Mouse (Mus musculus): Measurements from ENCODE around the gene Olfr554. TPM values are rescaled to one million over a fixed set of nuclear protein-coding genes. Genes with fewer than 3 reads are reported as not detected.
"Not testable (repeated sequence)": the region's sequence is repeated elsewhere in the genome, so short reads cannot be mapped to it uniquely, and the experiment has no call there.

Olfr554 gene
- polyA plus RNA-seq (2011; ENCODE audit: insufficient read length, low read depth, missing spikeins), result not detected in 2 replicates

GRCm38 (mm10) chr7:102638132-102638531 lies at the start of gene Olfr554:
Gene Olfr554, plus strand, starts transcription at chr7:102638432.
- Histone ChIP-seq H3K4me3 (ENCODE audit: insufficient read depth, low read length) (no peak within 1 kb of the TSS), H3K27ac (ENCODE audit: insufficient read depth, low read length) (no peak within 1 kb of the TSS), H3K4me1 (ENCODE audit: control insufficient read depth, insufficient read depth, low read length) (no peaks in the 10 kb centered on the region)
- no peak for TF ChIP-seq POLR2A (IDR thresholded peaks at IDR 0.05; ENCODE audit: low read depth, low read length)

- H3K27ac ChIP-seq (ENCODE audit: insufficient read depth, low read length), result no peak within 1 kb of the TSS
- TF ChIP-seq POLR2A (IDR thresholded peaks at IDR 0.05; ENCODE audit: low read depth, low read length) (no peak), CTCF (IDR thresholded peaks at IDR 0.05; ENCODE audit: borderline replicate concordance, insufficient read depth, low read length) (no peak)
- H3K4me3 ChIP-seq (ENCODE audit: insufficient read depth, low read length), result no peak within 1 kb of the TSS
- no peaks in the 10 kb centered on the region for H3K4me1 ChIP-seq (ENCODE audit: control insufficient read depth, insufficient read depth, low read length)
Measured at GRCm38 (mm10) chr7:102591786-102592185, 46.4 kb upstream of the Olfr554 start, which contains the start of gene Olfr551. Gene Olfr551, minus strand, starts transcription at chr7:102591886.

- Histone ChIP-seq H3K27ac (ENCODE audit: insufficient read depth, low read length) (no peak within 1 kb of the TSS), H3K4me1 (ENCODE audit: control insufficient read depth, insufficient read depth, low read length) (no peaks in the 10 kb centered on the region), H3K4me3 (ENCODE audit: insufficient read depth, low read length) (no peak within 1 kb of the TSS)
- TF ChIP-seq POLR2A (IDR thresholded peaks at IDR 0.05; ENCODE audit: low read depth, low read length) (no peak), CTCF (IDR thresholded peaks at IDR 0.05; ENCODE audit: borderline replicate concordance, insufficient read depth, low read length) (no peak)
Measured at GRCm38 (mm10) chr7:102597378-102598031, 40.7 kb upstream of the Olfr554 start, which contains the start of gene Olfr552. Gene Olfr552, plus strand, starts transcription at chr7:102597770.

GRCm38 (mm10) chr7:102618118-102618517 lies 20.1 kb upstream of the Olfr554 start, which contains the start of gene Olfr553:
Gene Olfr553, minus strand, starts transcription at chr7:102618218.
- no peak for TF ChIP-seq CTCF (IDR thresholded peaks at IDR 0.05; ENCODE audit: borderline replicate concordance, insufficient read depth, low read length)
- TF ChIP-seq POLR2A (IDR thresholded peaks at IDR 0.05; ENCODE audit: low read depth, low read length), result no peak
- H3K4me3 ChIP-seq (ENCODE audit: insufficient read depth, low read length), result no peak within 1 kb of the TSS

GRCm38 (mm10) chr7:102619608-102620007 lies 18.6 kb upstream of the Olfr554 start:
- no peak for TF ChIP-seq CTCF (IDR thresholded peaks at IDR 0.05; ENCODE audit: borderline replicate concordance, insufficient read depth, low read length)
- no peak for TF ChIP-seq POLR2A (IDR thresholded peaks at IDR 0.05; ENCODE audit: low read depth, low read length)
- Histone ChIP-seq H3K27ac (ENCODE audit: insufficient read depth, low read length) (no peak overlapping the region), H3K4me1 (ENCODE audit: control insufficient read depth, insufficient read depth, low read length) (no peaks in the 10 kb centered on the region), H3K4me3 (ENCODE audit: insufficient read depth, low read length) (no peak overlapping the region)

More at GRCm38 (mm10) chr7:102618118-102618517, 20.1 kb upstream of the Olfr554 start, which contains the start of gene Olfr553:
- H3K4me1 ChIP-seq (ENCODE audit: control insufficient read depth, insufficient read depth, low read length), result no peaks in the 10 kb centered on the region
- H3K27ac ChIP-seq (ENCODE audit: insufficient read depth, low read length), result no peak within 1 kb of the TSS

GRCm38 (mm10) chr7:102620368-102620767 lies 17.9 kb upstream of the Olfr554 start:
- not testable (repeated sequence) for H3K4me1 ChIP-seq (ENCODE audit: control insufficient read depth, insufficient read depth, low read length); H3K27ac ChIP-seq (ENCODE audit: insufficient read depth, low read length); H3K4me3 ChIP-seq (ENCODE audit: insufficient read depth, low read length)

GRCm38 (mm10) chr7:102636665-102637064 lies 1.6 kb upstream of the Olfr554 start:
- no peaks in the 10 kb centered on the region for H3K4me1 ChIP-seq (ENCODE audit: control insufficient read depth, insufficient read depth, low read length)
- H3K27ac ChIP-seq (ENCODE audit: insufficient read depth, low read length), result no peak overlapping the region
- no peak overlapping the region for H3K4me3 ChIP-seq (ENCODE audit: insufficient read depth, low read length)
- no peak for TF ChIP-seq POLR2A (IDR thresholded peaks at IDR 0.05; ENCODE audit: low read depth, low read length)
- TF ChIP-seq CTCF (IDR thresholded peaks at IDR 0.05; ENCODE audit: borderline replicate concordance, insufficient read depth, low read length), result no peak

GRCm38 (mm10) chr7:102644945-102645344 lies 6.7 kb downstream of the Olfr554 start:
- not testable (repeated sequence) for H3K4me1 ChIP-seq (ENCODE audit: control insufficient read depth, insufficient read depth, low read length); H3K4me3 ChIP-seq (ENCODE audit: insufficient read depth, low read length); H3K27ac ChIP-seq (ENCODE audit: insufficient read depth, low read length)

GRCm38 (mm10) chr7:102658523-102658922 lies 20.3 kb downstream of the Olfr554 start, which contains the start of gene Olfr555:
Gene Olfr555, plus strand, starts transcription at chr7:102658823.
- H3K4me3 ChIP-seq (ENCODE audit: insufficient read depth, low read length), result no peak within 1 kb of the TSS
- H3K27ac ChIP-seq (ENCODE audit: insufficient read depth, low read length), result no peak within 1 kb of the TSS
- no peak for TF ChIP-seq CTCF (IDR thresholded peaks at IDR 0.05; ENCODE audit: borderline replicate concordance, insufficient read depth, low read length)
- no peak for TF ChIP-seq POLR2A (IDR thresholded peaks at IDR 0.05; ENCODE audit: low read depth, low read length)
- H3K4me1 ChIP-seq (ENCODE audit: control insufficient read depth, insufficient read depth, low read length), result no peaks in the 10 kb centered on the region

- H3K4me3 ChIP-seq (ENCODE audit: insufficient read depth, low read length), result no peak within 1 kb of the TSS
- TF ChIP-seq POLR2A (IDR thresholded peaks at IDR 0.05; ENCODE audit: low read depth, low read length) (no peak), CTCF (IDR thresholded peaks at IDR 0.05; ENCODE audit: borderline replicate concordance, insufficient read depth, low read length) (no peak)
- no peak within 1 kb of the TSS for H3K27ac ChIP-seq (ENCODE audit: insufficient read depth, low read length)
- H3K4me1 ChIP-seq (ENCODE audit: control insufficient read depth, insufficient read depth, low read length), result no peaks in the 10 kb centered on the region
Measured at GRCm38 (mm10) chr7:102664599-102664998, 26.4 kb downstream of the Olfr554 start, which contains the start of gene Olfr556. Gene Olfr556, plus strand, starts transcription at chr7:102664899.
